Mouse (Mus musculus): ENCODE measurements around the gene B130006D01Rik. TPM values are rescaled to one million over a fixed set of nuclear protein-coding genes. Genes with fewer than 3 reads are reported as not detected.

The B130006D01Rik gene
- polyA plus RNA-seq, 1 experiment from 2014 or later = 0.36 TPM

GRCm38 (mm10) chr11:95737811-95738210, 14.4 kb downstream of the B130006D01Rik start:
- no peak overlapping the region for H3K9ac ChIP-seq (ENCODE audit: low read length)
- ATAC-seq (ENCODE audit: low FRiP score, low TSS enrichment) = no peak
- H3K4me1 ChIP-seq (replicated peaks; ENCODE audit: control insufficient read depth, insufficient read depth) = no peaks in the 10 kb centered on the region
- TF ChIP-seq CTCF (IDR thresholded peaks at IDR 0.05; ENCODE audit: low read depth) (no peak), EP300 (optimal IDR thresholded peaks at IDR 0.05) (no peak)
- no peaks in the 10 kb centered on the region for H3K27me3 ChIP-seq (ENCODE audit: control insufficient read depth, insufficient read depth, low read length)
- no peak overlapping the region for H3K4me3 ChIP-seq (ENCODE audit: low read depth, low read length)
- peak; percentile 28 for DNase-seq (ENCODE audit: low spot score)
- WGBS = 59% methylated on average over 3 of the region's 3 CpGs
- H3K9me3 ChIP-seq (ENCODE audit: control insufficient read depth, low read length) = no peaks in the 10 kb centered on the region
- no peak overlapping the region for H3K4me2 ChIP-seq (replicated peaks; ENCODE audit: low read depth)
- H3K27ac ChIP-seq (replicated peaks) = no peak overlapping the region
- no peaks in the 10 kb centered on the region for H3K36me3 ChIP-seq (ENCODE audit: control insufficient read depth, insufficient read depth, low read length)

GRCm38 (mm10) chr11:95744521-95744920, 21.1 kb downstream of the B130006D01Rik start:
- DNase-seq (ENCODE audit: low spot score) (no peak), ATAC-seq (ENCODE audit: low FRiP score, low TSS enrichment) (no peak)
- no peak overlapping the region for H3K9ac ChIP-seq (ENCODE audit: low read length)
- TF ChIP-seq EP300 (optimal IDR thresholded peaks at IDR 0.05) (no peak), CTCF (IDR thresholded peaks at IDR 0.05; ENCODE audit: low read depth) (no peak)
- H3K4me1 ChIP-seq (replicated peaks; ENCODE audit: control insufficient read depth, insufficient read depth) = no peaks in the 10 kb centered on the region
- H3K4me2 ChIP-seq (replicated peaks; ENCODE audit: low read depth) = no peak overlapping the region
- H3K4me3 ChIP-seq (ENCODE audit: low read depth, low read length) = no peak overlapping the region
- H3K9me3 ChIP-seq (ENCODE audit: control insufficient read depth, low read length) = no peaks in the 10 kb centered on the region
- no peaks in the 10 kb centered on the region for H3K27me3 ChIP-seq (ENCODE audit: control insufficient read depth, insufficient read depth, low read length)
- WGBS = 79% methylated on average over 2 of the region's 2 CpGs
- no peak overlapping the region for H3K27ac ChIP-seq (replicated peaks)
- no peaks in the 10 kb centered on the region; the same call in 1 of the 2 replicates for H3K36me3 ChIP-seq (ENCODE audit: control insufficient read depth, insufficient read depth, low read length)

GRCm38 (mm10) chr11:95746821-95747220, 23.4 kb downstream of the B130006D01Rik start:
- TF ChIP-seq CTCF (IDR thresholded peaks at IDR 0.05; ENCODE audit: low read depth) (no peak), EP300 (optimal IDR thresholded peaks at IDR 0.05) (no peak)
- no peak for DNase-seq (ENCODE audit: low spot score)
- no peak overlapping the region for H3K4me2 ChIP-seq (replicated peaks; ENCODE audit: low read depth)
- ATAC-seq (ENCODE audit: low FRiP score, low TSS enrichment) = no peak
- 90% methylated on average over 4 of the region's 4 CpGs for WGBS
- H3K27ac ChIP-seq (replicated peaks) = no peak overlapping the region
- peaks cover 4% of the 10 kb centered on the region; the same call in 1 of the 2 replicates for H3K36me3 ChIP-seq (ENCODE audit: control insufficient read depth, insufficient read depth, low read length)
- H3K27me3 ChIP-seq (ENCODE audit: control insufficient read depth, insufficient read depth, low read length) = no peaks in the 10 kb centered on the region
- H3K4me3 ChIP-seq (ENCODE audit: low read depth, low read length) = no peak overlapping the region
- H3K4me1 ChIP-seq (replicated peaks; ENCODE audit: control insufficient read depth, insufficient read depth) = no peaks in the 10 kb centered on the region
- H3K9ac ChIP-seq (ENCODE audit: low read length) = no peak overlapping the region
- H3K9me3 ChIP-seq (ENCODE audit: control insufficient read depth, low read length) = no peaks in the 10 kb centered on the region

- Histone ChIP-seq H3K4me3 (ENCODE audit: low read depth, low read length) (no peak overlapping the region), H3K27ac (replicated peaks) (no peak overlapping the region), H3K4me1 (replicated peaks; ENCODE audit: control insufficient read depth, insufficient read depth) (no peaks in the 10 kb centered on the region), H3K9me3 (ENCODE audit: control insufficient read depth, low read length) (no peaks in the 10 kb centered on the region), H3K4me2 (replicated peaks; ENCODE audit: low read depth) (no peak overlapping the region), H3K9ac (ENCODE audit: low read length) (no peak overlapping the region), H3K27me3 (ENCODE audit: control insufficient read depth, insufficient read depth, low read length) (no peaks in the 10 kb centered on the region), H3K36me3 (ENCODE audit: control insufficient read depth, insufficient read depth, low read length) (peaks cover 11% of the 10 kb centered on the region; the same call in 1 of the 2 replicates)
- no peak for DNase-seq (ENCODE audit: low spot score)
- no peak for ATAC-seq (ENCODE audit: low FRiP score, low TSS enrichment)
- 72% methylated on average over 5 of the region's 5 CpGs for WGBS
- TF ChIP-seq EP300 (optimal IDR thresholded peaks at IDR 0.05) = no peak
- TF ChIP-seq CTCF (IDR thresholded peaks at IDR 0.05; ENCODE audit: low read depth) = no peak
These were observed 24.9 kb downstream of the B130006D01Rik start for GRCm38 (mm10) chr11:95748331-95748730.

GRCm38 (mm10) chr11:95749619-95750018, 26.2 kb downstream of the B130006D01Rik start:
- Histone ChIP-seq H3K4me3 (ENCODE audit: low read depth, low read length) (no peak overlapping the region), H3K36me3 (ENCODE audit: control insufficient read depth, insufficient read depth, low read length) (peaks cover 17% of the 10 kb centered on the region; the same call in 1 of the 2 replicates), H3K4me2 (replicated peaks; ENCODE audit: low read depth) (no peak overlapping the region), H3K27ac (replicated peaks) (no peak overlapping the region), H3K9ac (ENCODE audit: low read length) (no peak overlapping the region), H3K9me3 (ENCODE audit: control insufficient read depth, low read length) (no peaks in the 10 kb centered on the region), H3K27me3 (ENCODE audit: control insufficient read depth, insufficient read depth, low read length) (no peaks in the 10 kb centered on the region), H3K4me1 (replicated peaks; ENCODE audit: control insufficient read depth, insufficient read depth) (no peaks in the 10 kb centered on the region)
- no peak for ATAC-seq (ENCODE audit: low FRiP score, low TSS enrichment)
- no peak for DNase-seq (ENCODE audit: low spot score)
- WGBS = 84% methylated on average over 15 of the region's 15 CpGs
- no peak for TF ChIP-seq CTCF (IDR thresholded peaks at IDR 0.05; ENCODE audit: low read depth)
- TF ChIP-seq EP300 (optimal IDR thresholded peaks at IDR 0.05) = no peak

- H3K4me3 ChIP-seq (ENCODE audit: low read depth, low read length) = no peak overlapping the region
- H3K9me3 ChIP-seq (ENCODE audit: control insufficient read depth, low read length) = no peaks in the 10 kb centered on the region
- ATAC-seq (ENCODE audit: low FRiP score, low TSS enrichment) = 0 out of 2 replicates have a peak, but pooled peaks have one; percentile 71
- no peak overlapping the region for H3K27ac ChIP-seq (replicated peaks)
- no peaks in the 10 kb centered on the region for H3K27me3 ChIP-seq (ENCODE audit: control insufficient read depth, insufficient read depth, low read length)
- DNase-seq (ENCODE audit: low spot score) = peak; percentile 74
- no peak overlapping the region for H3K4me2 ChIP-seq (replicated peaks; ENCODE audit: low read depth)
- TF ChIP-seq EP300 (optimal IDR thresholded peaks at IDR 0.05) (no peak), CTCF (IDR thresholded peaks at IDR 0.05; ENCODE audit: low read depth) (peak; percentile 91)
- H3K9ac ChIP-seq (ENCODE audit: low read length) = no peak overlapping the region
- 13% methylated on average over 1 of the region's 1 CpGs for whole genome bisulfite sequencing
- peaks cover 17% of the 10 kb centered on the region; the same call in 1 of the 2 replicates for H3K36me3 ChIP-seq (ENCODE audit: control insufficient read depth, insufficient read depth, low read length)
- H3K4me1 ChIP-seq (replicated peaks; ENCODE audit: control insufficient read depth, insufficient read depth) = no peaks in the 10 kb centered on the region
These were observed 27.6 kb downstream of the B130006D01Rik start for GRCm38 (mm10) chr11:95750995-95751394.

All from stomach, postnatal 0 days (tissue).